Mouse (Mus musculus) liver, adult 2 months (tissue): ENCODE data around the gene Abcb9. TPM values are rescaled to one million over a fixed set of nuclear protein-coding genes. Genes with fewer than 3 reads are reported as not detected.

Source experiments
- DNase-seq: peaks from one replicate; pipeline ENCODE4 v3.0.0-alpha.2; 2011; ENCODE audit warnings: low read depth, low spot score; ENCODE audit errors: extremely low read depth
- H3K27ac ChIP-seq: fragments of 200-500 bp; replicated peaks from 2 replicates; pipeline ENCODE4 v1.5.1; 2012; ENCODE audit warnings: low read depth, mild to moderate bottlenecking, control low read depth, inconsistent platforms, low read length; ENCODE audit not compliant: insufficient read depth
- H3K27me3 ChIP-seq: fragments of 200-500 bp; 2 replicates; pipeline ENCODE4 v1.6.1; 2012; ENCODE audit warnings: mild to moderate bottlenecking, moderate library complexity, low read length, inconsistent platforms; ENCODE audit not compliant: control insufficient read depth, insufficient read depth
- H3K36me3 ChIP-seq: fragments of 200-500 bp; 2 replicates; pipeline ENCODE4 v1.6.1; 2012; ENCODE audit warnings: low read length, inconsistent platforms; ENCODE audit not compliant: control insufficient read depth, insufficient read depth
- H3K4me1 ChIP-seq: fragments of 200-500 bp; 2 replicates; pipeline ENCODE4 v1.6.1; 2011; ENCODE audit warnings: low read length; ENCODE audit not compliant: control insufficient read depth, insufficient read depth
- H3K4me3 ChIP-seq: fragments of 200-500 bp; 2 replicates; pipeline ENCODE4 v1.5.1; 2011; ENCODE audit warnings: low read depth, mild to moderate bottlenecking, control low read depth, low read length, moderate library complexity; ENCODE audit not compliant: insufficient read depth
- H3K79me2 ChIP-seq: fragments of 200-500 bp; 2 replicates; pipeline ENCODE4 v1.6.1; 2012; ENCODE audit warnings: inconsistent platforms, mild to moderate bottlenecking, low read length, moderate library complexity; ENCODE audit not compliant: control insufficient read depth, insufficient read depth
- H3K9ac ChIP-seq: fragments of 200-500 bp; 2 replicates; pipeline ENCODE4 v1.6.1; 2012; ENCODE audit warnings: low read depth, mild to moderate bottlenecking, control low read depth, inconsistent platforms, low read length
- CTCF ChIP-seq: fragments of 200-500 bp; IDR thresholded peaks from 2 replicates; pipeline ENCODE4 v1.5.1; 2011; ENCODE audit warnings: low read depth, low read length, control low read depth
- POLR2A ChIP-seq: fragments of 200-500 bp; IDR thresholded peaks from 2 replicates; pipeline ENCODE4 v1.6.1; 2011; ENCODE audit warnings: low read length, control low read depth; ENCODE audit not compliant: insufficient read depth; ENCODE audit errors: extremely low read depth
- WGBS: fragments of 180-500 bp; shearing (Covaris S2); methylation state at CpG from one replicate; pipeline ENCODE4 v1.1.7; 2018; 5-methylcytosine and 5-hydroxymethylcytosine counted together
- polyA plus RNA-seq: library from polyadenylated mRNA; depleted of rRNA; stranded (reverse); fragments of >200 nt; gene quantifications from 2 replicates; pipeline ENCODE4 v1.2.3, GENCODE M21; 2012
- total RNA-seq: library from RNA; depleted of rRNA; stranded (reverse); fragments of >200 nt; gene quantifications from 2 replicates; pipeline ENCODE4 v1.2.3, GENCODE M21; 2014

The Abcb9 gene
- total and polyA plus RNA-seq, 2 experiments = 0.74 to 2.4 TPM

DNA sequence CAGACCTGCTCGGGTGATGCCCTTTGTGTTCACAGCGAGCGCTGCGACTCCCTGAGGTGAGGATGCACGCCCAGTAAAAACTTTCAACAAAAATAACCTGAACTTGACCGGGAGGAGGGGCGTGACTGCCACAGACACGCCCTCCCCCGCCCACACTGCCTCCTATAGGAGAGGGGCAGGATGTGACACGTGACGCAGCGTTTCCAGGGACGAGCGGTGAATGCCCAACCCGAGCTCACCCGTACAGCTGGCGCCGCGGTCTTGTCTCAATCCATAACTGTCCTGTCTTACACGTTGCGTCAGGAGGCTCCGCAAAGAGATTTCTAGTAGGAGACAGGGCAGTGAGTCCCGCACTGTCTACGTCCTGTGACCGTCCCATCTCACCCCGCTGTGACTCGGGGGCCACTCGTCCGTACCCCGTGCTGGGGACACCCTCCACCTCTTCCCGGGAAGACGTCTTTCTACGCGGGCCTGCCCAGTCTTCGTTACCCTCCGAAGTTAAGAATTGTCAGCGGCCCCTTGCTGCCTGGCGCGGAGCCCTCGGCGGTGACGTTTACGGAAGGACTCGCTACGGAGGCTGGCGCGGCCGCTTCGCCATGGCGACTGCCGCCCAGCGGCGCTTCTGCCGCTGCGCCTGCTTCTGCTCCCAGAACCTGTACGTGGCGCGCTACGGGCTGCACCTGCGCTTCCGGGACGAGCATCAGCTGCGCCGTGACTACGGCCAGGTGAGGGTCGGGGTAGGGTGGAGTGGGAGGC is 16.3 kb upstream of the Abcb9 start, which contains the start of gene Ogfod2:
TSS of gene Ogfod2 (plus strand) at position 556 of the 756 bp plus-strand sequence.
- peak; percentile 35; the same call in 1 of the 2 replicates for TF ChIP-seq CTCF
- peak; percentile 63 for TF ChIP-seq POLR2A
- under 1% methylated on average over 66 of the region's 66 CpGs for WGBS
- Histone ChIP-seq H3K79me2 (peaks cover 4% of the 10 kb centered on the region; the same call in 1 of the 2 replicates), H3K36me3 (no peaks in the 10 kb centered on the region), H3K27me3 (no peaks in the 10 kb centered on the region), H3K4me3 (peak within 1 kb of the TSS; percentile 83), H3K4me1 (peaks cover 10% of the 10 kb centered on the region), H3K9ac (peak within 1 kb of the TSS; percentile 85), H3K27ac (peak within 1 kb of the TSS; percentile 91)
- DNase-seq = peak; percentile 93

- H3K4me3 ChIP-seq = peak overlapping the region; percentile 83
- peak overlapping the region; percentile 53 for H3K27ac ChIP-seq
- H3K36me3 ChIP-seq = no peaks in the 10 kb centered on the region
- WGBS = 20% methylated on average over 17 of the region's 17 CpGs
- peak; percentile 29 for DNase-seq
- peak overlapping the region; percentile 58 for H3K9ac ChIP-seq
- TF ChIP-seq POLR2A (no peak), CTCF (peak; percentile 91)
- peaks cover 1% of the 10 kb centered on the region; the same call in 1 of the 2 replicates for H3K79me2 ChIP-seq
- no peaks in the 10 kb centered on the region for H3K27me3 ChIP-seq
- peaks cover 6% of the 10 kb centered on the region; the same call in 1 of the 2 replicates for H3K4me1 ChIP-seq
These were observed 15.6 kb upstream of the Abcb9 start for GRCm38 (mm10) chr5:124111077-124111741.

GRCm38 (mm10) chr5:124103552-124103951 is 8.0 kb upstream of the Abcb9 start:
- WGBS = 95% methylated on average over 9 of the region's 9 CpGs
- Histone ChIP-seq H3K79me2 (no peaks in the 10 kb centered on the region), H3K36me3 (no peaks in the 10 kb centered on the region), H3K4me3 (no peak overlapping the region), H3K27me3 (no peaks in the 10 kb centered on the region), H3K4me1 (no peaks in the 10 kb centered on the region), H3K27ac (no peak overlapping the region), H3K9ac (no peak overlapping the region)
- DNase-seq = no peak
- TF ChIP-seq POLR2A (no peak), CTCF (no peak)

DNA sequence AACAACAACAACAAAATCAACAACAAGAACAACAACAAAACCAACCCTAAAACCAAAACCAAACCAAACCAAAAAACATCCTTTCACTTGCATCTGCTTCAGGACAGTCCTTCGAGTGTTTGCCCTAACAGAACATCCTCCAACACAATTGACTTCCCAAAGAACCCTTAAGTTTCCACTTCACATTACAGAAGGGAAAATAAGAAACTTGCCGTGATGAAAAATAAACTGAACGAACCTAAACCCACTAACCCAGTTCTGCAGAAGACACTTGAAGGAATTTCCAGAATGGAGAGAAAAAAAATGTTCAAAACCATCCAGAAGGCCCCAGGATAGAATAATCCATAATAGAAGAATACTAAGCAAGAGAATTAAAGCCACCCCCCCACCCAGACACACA is 7.4 kb upstream of the Abcb9 start:
- WGBS = 85% methylated on average over 3 of the region's 3 CpGs

GRCm38 (mm10) chr5:124102326-124102725 is 6.7 kb upstream of the Abcb9 start:
- TF ChIP-seq CTCF (no peak), POLR2A (no peak)
- Histone ChIP-seq H3K4me3 (no peak overlapping the region), H3K27ac (no peak overlapping the region), H3K4me1 (no peaks in the 10 kb centered on the region), H3K27me3 (no peaks in the 10 kb centered on the region), H3K79me2 (no peaks in the 10 kb centered on the region), H3K9ac (no peak overlapping the region), H3K36me3 (no peaks in the 10 kb centered on the region)
- DNase-seq = peak; percentile 75
- WGBS = 72% methylated on average over 6 of the region's 6 CpGs

More for the DNA sequence above, 7.4 kb upstream of the Abcb9 start:
- H3K79me2 ChIP-seq = no peaks in the 10 kb centered on the region
- H3K4me3 ChIP-seq = no peak overlapping the region
- no peaks in the 10 kb centered on the region for H3K36me3 ChIP-seq
- TF ChIP-seq POLR2A (no peak), CTCF (no peak)
- no peaks in the 10 kb centered on the region for H3K4me1 ChIP-seq
- no peaks in the 10 kb centered on the region for H3K27me3 ChIP-seq
- no peak overlapping the region for H3K9ac ChIP-seq
- H3K27ac ChIP-seq = no peak overlapping the region
- no peak for DNase-seq
